Mouse (Mus musculus) spleen, adult 12 weeks (tissue): Measurements from ENCODE around the gene Rassf3.

Experiments
- DNase-seq: peaks from one replicate; pipeline ENCODE4 v3.0.0; 2022; ENCODE audit warnings: low spot score

Rassf3 gene

GRCm38 (mm10) chr10:121476190-121476967 lies at the start of gene Rassf3:
Rassf3 (minus strand) TSS chr10:121476347.
- DNase-seq, result peak; percentile 93

DNA sequence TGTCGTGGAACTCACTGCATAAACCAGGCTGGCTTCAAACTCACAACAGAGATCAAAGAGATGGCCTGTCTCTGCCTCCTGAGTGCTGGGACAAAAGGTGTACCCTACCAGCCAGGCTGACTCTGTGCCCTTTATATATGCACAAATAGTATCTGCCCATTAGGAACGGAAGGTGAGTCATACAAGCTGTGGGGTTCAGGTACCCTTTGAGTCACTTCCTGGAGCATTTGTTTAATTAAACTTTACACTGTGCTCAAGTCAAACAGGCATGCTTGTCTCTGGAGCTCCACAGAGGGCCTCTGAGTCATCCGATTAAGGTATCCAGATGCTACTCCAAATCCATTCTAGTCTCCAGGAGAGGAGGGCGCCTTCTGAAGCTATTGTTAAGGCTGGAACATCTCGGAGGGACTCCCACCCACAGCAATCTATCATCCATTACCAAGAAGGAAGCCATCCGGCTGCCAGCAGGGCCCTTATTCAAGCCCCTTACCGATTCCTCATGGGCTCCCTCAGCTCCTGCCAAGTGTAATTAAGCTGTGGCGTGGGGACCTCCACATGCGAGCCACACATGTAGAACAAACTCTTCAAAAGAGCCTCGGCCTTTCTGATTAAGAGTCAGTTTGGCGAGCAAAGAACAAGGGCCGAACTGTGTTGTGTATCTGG lies 44.9 kb upstream of the Rassf3 start:
- no peak for DNase-seq

DNA sequence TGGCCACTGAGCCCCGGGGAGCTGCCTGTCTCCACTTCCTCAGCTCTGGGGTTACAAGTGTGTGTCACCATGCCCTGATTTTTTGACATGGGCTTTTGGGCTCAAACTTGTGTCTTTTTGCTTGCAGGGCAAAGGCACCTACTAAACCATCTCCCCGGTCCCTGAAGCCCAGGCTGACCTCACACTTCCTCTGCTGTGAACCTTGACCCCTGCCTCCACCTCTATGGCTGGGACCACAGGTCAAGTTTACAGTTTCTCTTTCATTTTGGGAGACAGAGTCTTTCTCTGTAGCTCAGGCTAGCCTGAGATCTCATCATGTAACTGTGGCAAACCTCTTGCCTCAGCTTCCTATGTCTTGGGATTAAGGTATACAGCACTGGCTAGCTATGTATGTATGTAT lies 43.6 kb upstream of the Rassf3 start:
- DNase-seq, result no peak

GRCm38 (mm10) chr10:121516008-121516600 lies 40.0 kb upstream of the Rassf3 start:
- peak; percentile 67 for DNase-seq

GRCm38 (mm10) chr10:121509751-121510643 lies 33.9 kb upstream of the Rassf3 start:
- no peak for DNase-seq

- DNase-seq, result no peak
Measured at GRCm38 (mm10) chr10:121507755-121508544, 31.8 kb upstream of the Rassf3 start.

DNA sequence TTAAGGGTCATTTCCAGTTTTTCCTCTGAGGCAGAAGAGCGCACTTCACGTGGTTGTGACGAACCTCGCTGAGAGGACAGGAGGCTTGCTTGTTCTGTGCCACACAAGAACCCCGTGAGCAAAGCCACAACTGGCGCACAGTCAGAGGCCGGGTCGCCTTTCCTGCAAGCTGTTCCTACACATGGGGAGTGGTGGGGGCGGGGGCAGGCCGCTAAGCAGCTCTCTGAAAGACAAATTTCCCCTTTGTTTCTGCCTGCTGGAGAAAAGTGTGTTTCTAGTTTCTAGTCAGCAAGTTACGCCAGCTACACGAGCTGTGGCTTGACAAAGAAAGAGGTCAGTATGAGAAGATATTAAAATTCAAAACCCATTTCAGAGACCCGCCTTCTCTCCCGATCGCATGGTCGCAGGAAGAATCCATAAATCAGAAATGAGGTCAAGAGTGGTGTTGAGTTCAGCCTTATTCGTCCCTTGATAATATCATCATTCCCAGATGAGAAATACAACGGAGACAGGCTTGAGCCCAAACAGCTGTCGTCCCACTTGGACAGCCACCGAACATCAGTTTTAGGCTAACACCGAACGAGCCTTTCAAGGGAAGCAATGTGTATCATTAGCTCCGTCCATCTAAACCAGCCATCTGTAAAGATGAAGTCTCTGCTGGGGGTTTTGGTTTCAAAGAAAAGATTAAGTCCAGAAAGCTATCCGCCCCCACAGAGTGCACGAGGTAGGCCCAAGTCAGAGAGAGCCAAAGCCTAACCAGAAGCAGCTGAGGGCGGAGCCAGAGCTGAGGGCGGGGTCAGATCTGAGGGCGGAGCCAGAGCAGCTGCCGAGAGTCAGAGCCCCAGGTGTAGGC lies 30.8 kb upstream of the Rassf3 start:
- peak; percentile 91 for DNase-seq

- no peak for DNase-seq
Measured at GRCm38 (mm10) chr10:121505929-121506328, 29.8 kb upstream of the Rassf3 start.

DNA sequence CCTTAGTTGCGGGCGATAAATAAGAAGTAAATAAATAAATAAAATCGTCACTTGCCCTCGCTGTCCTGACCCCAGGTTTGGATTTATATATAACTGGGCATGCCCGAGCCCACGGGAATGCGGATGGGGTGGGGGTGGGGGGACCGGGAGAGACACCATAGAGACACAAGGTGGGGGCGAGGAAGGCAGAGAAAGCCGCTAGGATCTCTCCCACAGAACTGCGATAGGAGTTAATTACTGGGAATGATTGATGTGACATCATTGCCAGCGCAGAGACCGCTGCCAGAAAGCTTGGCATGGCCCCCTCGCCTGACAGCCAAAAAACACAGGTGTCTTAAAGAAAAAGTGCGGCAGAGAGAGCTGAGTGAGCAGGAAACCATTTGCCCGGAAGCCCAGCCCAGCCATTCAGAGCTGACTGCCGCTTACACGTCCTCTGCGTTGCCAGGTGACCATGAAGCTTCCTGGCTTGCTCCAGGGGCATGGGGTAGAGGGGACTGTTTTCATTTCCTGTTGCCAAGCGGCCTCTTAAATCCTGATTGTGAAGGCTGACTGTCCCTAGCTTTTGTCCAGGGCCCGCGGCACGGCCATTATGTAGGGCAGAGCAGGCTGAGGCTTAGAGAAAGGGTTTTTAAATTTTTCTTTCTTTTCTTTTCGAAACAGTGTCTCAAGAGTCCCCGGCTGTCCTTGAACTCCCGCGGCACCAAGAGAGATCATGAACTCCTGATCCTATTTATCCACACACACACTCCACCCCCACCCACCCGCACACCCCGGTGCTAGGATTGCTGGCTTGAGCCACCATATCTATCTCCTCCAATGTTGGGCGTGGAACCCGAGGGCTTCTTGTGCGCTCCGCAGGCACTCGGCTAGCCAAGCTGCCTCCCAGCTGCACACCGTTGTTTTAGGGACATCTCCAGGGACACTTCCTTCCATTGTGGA lies 29.1 kb upstream of the Rassf3 start:
- peak; percentile 47 for DNase-seq

DNA sequence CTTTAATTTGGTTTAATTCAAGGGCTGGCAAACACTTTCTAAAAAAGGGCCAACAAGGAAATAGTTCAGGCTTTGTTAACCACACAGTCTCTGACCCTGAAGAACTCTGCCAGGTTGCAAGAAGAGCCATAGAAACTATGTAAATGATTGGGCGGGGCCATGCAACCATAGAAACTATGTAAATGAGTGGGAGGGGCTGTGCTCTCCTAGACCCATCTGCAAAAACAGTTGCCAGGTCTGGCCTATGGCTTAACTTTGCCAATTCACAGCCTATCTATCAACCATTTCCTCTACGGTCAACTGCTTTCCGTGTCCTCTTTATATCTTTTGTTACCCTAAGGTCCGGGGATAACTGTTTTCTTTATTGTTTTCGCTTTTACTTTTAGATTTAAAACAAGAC lies 25.0 kb upstream of the Rassf3 start:
- DNase-seq, result peak; percentile 55

DNA sequence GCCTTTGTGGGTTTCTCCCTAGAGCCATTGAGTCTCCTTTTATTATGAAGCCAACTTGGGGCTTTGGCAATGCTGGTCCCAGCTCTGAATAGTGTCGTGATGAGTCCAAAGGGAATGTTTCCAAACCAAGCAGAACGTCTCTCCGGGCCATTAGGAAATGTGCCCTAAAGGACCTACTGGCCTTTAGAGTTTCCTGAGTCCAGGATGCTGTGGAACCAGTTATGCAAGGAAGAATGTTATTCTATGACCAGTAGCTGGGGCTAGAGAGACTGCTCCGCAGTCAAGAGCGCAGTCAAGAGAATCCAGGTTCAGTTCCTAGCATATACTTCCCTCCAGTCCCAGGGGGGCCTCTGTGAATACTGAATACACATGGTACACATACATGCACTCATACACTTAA lies 23.9 kb upstream of the Rassf3 start:
- DNase-seq, result no peak

DNA sequence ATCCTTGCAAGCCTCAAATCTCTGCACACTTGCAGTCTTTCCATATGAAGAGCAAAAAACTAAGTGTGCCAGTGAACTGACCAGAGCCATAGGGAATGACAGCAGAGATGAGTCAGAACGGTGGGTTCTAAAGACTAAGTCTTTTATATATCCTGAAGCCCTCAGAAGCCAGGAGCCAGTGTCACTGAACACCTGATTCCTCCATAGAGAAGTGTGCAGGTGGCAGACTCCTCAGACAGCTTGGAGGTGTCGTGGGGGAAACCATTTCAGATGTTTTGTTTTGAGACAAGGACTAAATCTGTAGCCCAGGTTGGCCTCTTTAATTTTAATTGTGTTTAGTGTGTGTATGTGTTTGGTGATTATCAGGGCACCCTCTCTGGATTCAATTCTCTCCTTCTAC lies 22.9 kb upstream of the Rassf3 start:
- no peak for DNase-seq

DNA sequence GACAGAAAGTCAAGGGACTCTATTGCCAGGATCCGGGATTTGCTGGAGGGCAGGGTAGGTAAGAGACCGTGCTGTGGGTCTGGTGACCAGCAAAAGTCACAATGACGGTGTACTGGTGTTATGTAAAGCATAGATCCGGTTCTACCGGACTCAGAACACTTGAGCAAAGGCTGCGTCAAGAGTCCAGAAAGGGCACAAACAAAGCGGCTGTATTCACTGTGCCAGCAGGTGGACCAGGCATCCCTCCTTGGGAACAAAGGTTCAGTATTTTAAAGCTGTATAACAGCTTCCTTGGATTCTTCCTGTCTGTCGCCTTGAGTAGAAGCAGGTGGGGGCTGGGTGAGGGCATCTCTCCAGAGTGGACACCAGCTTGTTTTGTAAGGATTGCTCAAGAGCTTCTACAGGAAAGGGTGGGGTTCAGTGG lies 22.3 kb upstream of the Rassf3 start:
- no peak for DNase-seq

- DNase-seq, result no peak
Measured at GRCm38 (mm10) chr10:121497968-121498367, 21.8 kb upstream of the Rassf3 start.

DNA sequence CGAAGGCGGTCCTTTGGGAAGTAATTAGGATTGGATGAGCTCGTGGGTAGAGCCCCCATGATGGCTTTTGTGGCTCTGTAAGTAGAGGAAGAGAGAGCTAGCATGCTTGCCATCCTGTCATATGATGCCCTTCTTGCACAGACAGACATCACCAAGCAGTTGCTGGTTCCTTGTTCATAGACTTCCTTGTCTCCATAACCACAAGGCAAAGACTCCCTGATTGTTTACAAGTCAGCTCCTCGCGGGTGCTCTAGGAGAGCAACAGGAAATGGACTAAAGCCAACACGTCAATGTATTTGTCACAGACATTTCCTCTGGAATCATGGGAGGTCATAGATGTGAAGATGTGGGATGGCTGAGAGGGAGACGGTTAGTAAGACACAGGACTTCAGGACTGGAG lies 20.5 kb upstream of the Rassf3 start:
- DNase-seq, result no peak

DNA sequence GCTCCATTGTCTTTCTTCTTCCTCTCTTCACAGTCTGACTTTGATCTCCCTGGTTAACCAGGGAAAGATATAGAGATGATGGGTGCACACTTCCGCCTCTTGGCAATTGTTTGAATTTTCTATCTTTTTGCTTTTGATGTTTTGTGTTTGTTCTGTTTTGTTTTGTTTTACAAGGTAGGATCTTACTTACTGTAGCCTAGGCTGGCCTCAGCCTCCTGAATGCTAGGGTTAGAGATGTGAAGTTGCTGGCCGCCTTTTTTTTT lies 17.9 kb upstream of the Rassf3 start:
- DNase-seq, result no peak

- no peak for DNase-seq
Measured at GRCm38 (mm10) chr10:121493374-121494162, 17.4 kb upstream of the Rassf3 start.

DNA sequence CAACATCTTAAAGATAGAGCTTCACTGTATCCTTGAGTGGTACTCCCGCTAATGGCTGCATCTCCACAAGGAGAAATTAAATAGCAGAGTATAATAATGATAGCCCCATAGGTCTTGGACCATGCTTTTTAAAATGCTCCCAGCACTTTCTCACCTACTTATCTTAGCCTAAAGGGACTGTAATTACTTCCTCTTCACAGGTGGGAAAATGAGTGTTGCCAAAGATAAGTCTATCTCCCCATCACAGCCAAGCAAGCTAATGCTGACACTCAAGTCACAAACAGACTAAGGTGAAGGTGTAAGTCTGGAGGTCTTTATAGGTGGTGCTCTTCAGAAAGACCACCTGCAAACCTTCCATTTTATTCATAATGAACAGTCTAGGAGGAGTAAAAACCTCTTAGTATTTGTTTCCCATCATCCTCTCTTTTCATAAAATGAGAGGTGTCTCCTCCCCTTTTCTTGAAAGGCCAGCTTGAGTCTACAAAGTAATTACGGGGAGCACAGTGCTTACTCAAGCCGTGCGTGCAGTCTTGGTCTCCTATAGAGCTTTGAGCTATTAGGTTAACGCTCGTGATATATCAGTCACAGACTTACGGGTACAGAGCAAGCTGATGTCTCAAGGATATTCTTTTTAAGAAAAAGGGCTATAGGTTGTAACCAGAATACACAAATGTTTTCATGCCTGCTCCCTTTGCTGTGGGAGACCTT lies 16.6 kb upstream of the Rassf3 start:
- no peak for DNase-seq
